Mouse (Mus musculus): Measurements from ENCODE around the gene Gprc5b.

GRCm38 (mm10) chr7:118944884-118945283 is 50.1 kb downstream of the Gprc5b start:
- TF ChIP-seq POLR2A (IDR thresholded peaks at IDR 0.05; ENCODE audit: low read depth, low read length) (no peak), CTCF (IDR thresholded peaks at IDR 0.05; ENCODE audit: borderline replicate concordance, insufficient read depth, low read length) (no peak)

Measured in embryonic fibroblast, embryonic 13.5 days (primary cell).